In the genomic region with DNA sequence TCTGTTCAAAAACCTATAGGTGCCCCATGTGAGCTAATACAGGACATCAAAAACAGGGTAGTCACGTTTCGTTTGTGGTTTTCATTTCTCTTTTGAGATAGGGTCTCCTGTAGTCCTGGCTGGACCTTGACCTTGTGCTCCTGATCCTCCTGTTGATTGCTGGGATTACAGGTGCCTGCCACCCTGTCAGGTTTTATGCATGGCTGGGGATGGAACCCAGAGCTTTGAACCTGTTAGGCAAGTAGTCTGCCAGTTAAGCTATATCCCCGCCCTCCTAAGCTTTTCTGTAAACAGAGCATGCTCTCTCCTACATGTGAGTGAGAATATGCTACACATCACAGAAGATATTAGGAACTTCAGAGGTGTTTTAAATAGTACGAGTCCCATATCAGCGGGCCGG, we compare ENCODE assay signal across 17 mouse cellular contexts.
"Had no signal": no experiment of that assay in that cellular context is flagged by ENCODE, and none has a peak within 500 bp of the region (broad histone marks: within the 10 kb centered on the region; RNA-seq: fewer than 3 reads in every experiment).

No protein-coding gene starts in this region.

- H3K4me1 ChIP-seq: lung, embryonic 15.5 days; megakaryocyte, embryonic 14.5 days; stomach, embryonic 15.5 days had no signal

- H3K9ac ChIP-seq: lung, embryonic 15.5 days; midbrain, embryonic 13.5 days; midbrain, embryonic 15.5 days; neural tube, embryonic 12.5 days; stomach, embryonic 15.5 days had no signal

- H3K9me3 ChIP-seq: lung, embryonic 15.5 days; midbrain, embryonic 15.5 days; neural tube, embryonic 12.5 days; stomach, embryonic 15.5 days had no signal

- H3K4me3 ChIP-seq: lung, embryonic 15.5 days; megakaryocyte, embryonic 14.5 days; midbrain, embryonic 13.5 days; midbrain, embryonic 15.5 days; neural tube, embryonic 12.5 days; stomach, embryonic 15.5 days had no signal

- ATAC-seq: lung, postnatal 0 days; midbrain, embryonic 13.5 days; midbrain, embryonic 15.5 days had no signal

- H3K27ac ChIP-seq: lung, embryonic 15.5 days; macrophage; midbrain, embryonic 13.5 days; midbrain, embryonic 15.5 days; neural tube, embryonic 12.5 days; stomach, embryonic 15.5 days; stomach, postnatal 0 days had no signal

- H3K36me3 ChIP-seq: lung, embryonic 15.5 days; midbrain, embryonic 13.5 days; midbrain, embryonic 15.5 days; neural tube, embryonic 12.5 days; stomach, embryonic 15.5 days had no signal

- H3K27me3 ChIP-seq: lung, embryonic 15.5 days; megakaryocyte, embryonic 14.5 days; midbrain, embryonic 13.5 days; midbrain, embryonic 15.5 days; neural tube, embryonic 12.5 days; stomach, embryonic 15.5 days had no signal

- H3K4me2 ChIP-seq: lung, embryonic 15.5 days; midbrain, embryonic 11.5 days; midbrain, embryonic 13.5 days; midbrain, embryonic 15.5 days; neural tube, embryonic 12.5 days; stomach, embryonic 15.5 days had no signal

- DNase-seq: lung, adult 2 months; lung, postnatal 14 days; lung, postnatal 36 days; right cerebral cortex, postnatal 14 days; thymus, adult 2 months; thymus, postnatal 25 days; thymus, postnatal 4 days had no signal
